Mouse (Mus musculus) olfactory bulb, adult 2 months (tissue): Measurements from ENCODE around the gene Cd79b. TPM values are rescaled to one million over a fixed set of nuclear protein-coding genes. Genes with fewer than 3 reads are reported as not detected.

ENCODE experiments used
- H3K27ac ChIP-seq: fragments of 200-500 bp; 2 replicates; pipeline ENCODE4 v1.5.1; 2012; ENCODE audit warnings: low read depth, low read length; ENCODE audit not compliant: insufficient read depth
- H3K4me1 ChIP-seq: fragments of 200-500 bp; 2 replicates; pipeline ENCODE4 v1.6.1; 2012; ENCODE audit warnings: low read length; ENCODE audit not compliant: control insufficient read depth, insufficient read depth
- H3K4me3 ChIP-seq: fragments of 200-500 bp; 2 replicates; pipeline ENCODE4 v1.5.1; 2012; ENCODE audit warnings: mild to moderate bottlenecking, low read depth, low read length, moderate library complexity; ENCODE audit not compliant: insufficient read depth
- CTCF ChIP-seq: fragments of 200-500 bp; IDR thresholded peaks from 2 replicates; pipeline ENCODE4 v1.5.1; 2012; ENCODE audit warnings: low read depth, mild to moderate bottlenecking, low read length, moderate library complexity; ENCODE audit not compliant: insufficient read depth
- POLR2A ChIP-seq: fragments of 200-500 bp; IDR thresholded peaks from 2 replicates; pipeline ENCODE4 v1.6.1; 2012; ENCODE audit warnings: mild to moderate bottlenecking, low read depth, low read length, moderate library complexity; ENCODE audit not compliant: insufficient read depth
- WGBS: fragments of 180-500 bp; shearing (Covaris S2); methylation state at CpG from one replicate; pipeline ENCODE4 v1.1.7; 2018; 5-methylcytosine and 5-hydroxymethylcytosine counted together
- polyA plus RNA-seq: library from polyadenylated mRNA; stranded (reverse); fragments of >200 nt; gene quantifications from 2 replicates; pipeline ENCODE4 v1.2.4, GENCODE M21; 2012; ENCODE audit warnings: low replicate concordance; ENCODE audit not compliant: missing spikeins, insufficient read depth, insufficient read length

Cd79b gene
- polyA plus RNA-seq, 1 experiment: not detected

- Histone ChIP-seq H3K27ac (peak overlapping the region; percentile 45; the same call in 1 of the 2 replicates), H3K4me1 (peaks cover 32% of the 10 kb centered on the region), H3K4me3 (peak overlapping the region; percentile 77)
- under 1% methylated on average over 41 of the region's 41 CpGs for WGBS
- TF ChIP-seq CTCF: no peak
- no peak for TF ChIP-seq POLR2A
These were observed 42.5 kb downstream of the Cd79b start for GRCm38 (mm10) chr11:106271794-106272643.

- H3K4me3 ChIP-seq: peak overlapping the region; percentile 77
- peaks cover 30% of the 10 kb centered on the region for H3K4me1 ChIP-seq
- H3K27ac ChIP-seq: peak overlapping the region; percentile 45; the same call in 1 of the 2 replicates
- TF ChIP-seq POLR2A: no peak
- WGBS: 27% methylated on average over 5 of the region's 5 CpGs
These were observed 43.3 kb downstream of the Cd79b start for GRCm38 (mm10) chr11:106271131-106271793.

GRCm38 (mm10) chr11:106269060-106269431 lies 45.5 kb downstream of the Cd79b start:
- 72% methylated on average over 3 of the region's 3 CpGs for WGBS
- TF ChIP-seq CTCF (no peak), POLR2A (no peak)
- Histone ChIP-seq H3K27ac (no peak overlapping the region), H3K4me1 (peaks cover 30% of the 10 kb centered on the region), H3K4me3 (no peak overlapping the region)

GRCm38 (mm10) chr11:106268326-106269059 lies 46.1 kb downstream of the Cd79b start:
- Histone ChIP-seq H3K27ac (no peak overlapping the region), H3K4me1 (peaks cover 30% of the 10 kb centered on the region), H3K4me3 (no peak overlapping the region)
- WGBS: 51% methylated on average over 8 of the region's 8 CpGs
- TF ChIP-seq POLR2A (no peak), CTCF (no peak)

- Histone ChIP-seq H3K4me3 (no peak overlapping the region), H3K27ac (no peak overlapping the region), H3K4me1 (peaks cover 30% of the 10 kb centered on the region)
- WGBS: 87% methylated on average over 5 of the region's 5 CpGs
- TF ChIP-seq POLR2A: no peak
These were observed 46.7 kb downstream of the Cd79b start for GRCm38 (mm10) chr11:106267871-106268270.

GRCm38 (mm10) chr11:106267311-106267852 lies 47.2 kb downstream of the Cd79b start:
- no peak overlapping the region for H3K4me3 ChIP-seq
- peaks cover 30% of the 10 kb centered on the region for H3K4me1 ChIP-seq
- no peak overlapping the region for H3K27ac ChIP-seq
- TF ChIP-seq POLR2A (no peak), CTCF (no peak)
- WGBS: 70% methylated on average over 15 of the region's 15 CpGs

- H3K4me1 ChIP-seq: peaks cover 30% of the 10 kb centered on the region
- no peak overlapping the region for H3K27ac ChIP-seq
- 93% methylated on average over 10 of the region's 10 CpGs for WGBS
- no peak overlapping the region for H3K4me3 ChIP-seq
- no peak for TF ChIP-seq POLR2A
These were observed 48.1 kb downstream of the Cd79b start for GRCm38 (mm10) chr11:106266431-106266830.

GRCm38 (mm10) chr11:106265570-106265969 lies 49.0 kb downstream of the Cd79b start:
- H3K4me3 ChIP-seq: no peak overlapping the region
- H3K27ac ChIP-seq: no peak overlapping the region
- TF ChIP-seq POLR2A (no peak), CTCF (no peak)
- WGBS: 93% methylated on average over 4 of the region's 4 CpGs
- H3K4me1 ChIP-seq: peaks cover 31% of the 10 kb centered on the region
